Comparison of ENCODE assay signal across 26 mouse cellular contexts in genomic region chr7:129169971-129170370, GRCm38 (mm10).
DNase-seq lines count a peak whose midpoint lies in the region; ATAC-seq and TF ChIP-seq lines count a peak whose summit lies in the region.
"Had no signal": no experiment of that assay in that cellular context is flagged by ENCODE, and none has a peak within 500 bp of the region (broad histone marks: within the 10 kb centered on the region; RNA-seq: fewer than 3 reads in every experiment).

No protein-coding gene starts in this region.

- H3K4me2 ChIP-seq in intestine, postnatal 0 days (replicated peaks; ENCODE audit: low read depth): no peak overlapping the region
- no peak overlapping the region for H3K4me2 ChIP-seq in midbrain, embryonic 14.5 days (ENCODE audit: low read length)
- H3K4me2 ChIP-seq: heart, embryonic 15.5 days; hindbrain, embryonic 15.5 days had no signal

- no peak overlapping the region for H3K9ac ChIP-seq in intestine, postnatal 0 days (ENCODE audit: low read depth, low read length)
- H3K9ac ChIP-seq in midbrain, embryonic 14.5 days (replicated peaks; ENCODE audit: low read length): no peak overlapping the region
- H3K9ac ChIP-seq: heart, embryonic 15.5 days; hindbrain, embryonic 15.5 days had no signal

- no peak overlapping the region for H3K27ac ChIP-seq in intestine, postnatal 0 days (ENCODE audit: low read depth, low read length)
- H3K27ac ChIP-seq in midbrain, embryonic 14.5 days (replicated peaks; ENCODE audit: low read depth, low read length): no peak overlapping the region
- H3K27ac ChIP-seq: heart, adult 2 months; heart, embryonic 15.5 days; hindbrain, embryonic 15.5 days had no signal

- no peaks in the 10 kb centered on the region for H3K9me3 ChIP-seq in intestine, postnatal 0 days (ENCODE audit: control insufficient read depth)
- no peaks in the 10 kb centered on the region for H3K9me3 ChIP-seq in midbrain, embryonic 14.5 days (ENCODE audit: control insufficient read depth, low read length)
- H3K9me3 ChIP-seq: heart, embryonic 15.5 days; hindbrain, embryonic 15.5 days had no signal

- no peaks in the 10 kb centered on the region for H3K4me1 ChIP-seq in intestine, postnatal 0 days (replicated peaks; ENCODE audit: control insufficient read depth, insufficient read depth, low read length)
- H3K4me1 ChIP-seq in midbrain, embryonic 14.5 days (ENCODE audit: control insufficient read depth, insufficient read depth, low read length): no peaks in the 10 kb centered on the region
- H3K4me1 ChIP-seq: heart, embryonic 15.5 days; hindbrain, embryonic 15.5 days had no signal

- no peak for TF ChIP-seq CTCF in intestine, postnatal 0 days (IDR thresholded peaks at IDR 0.05; ENCODE audit: low read depth)

- no peaks in the 10 kb centered on the region for H3K36me3 ChIP-seq in intestine, postnatal 0 days (ENCODE audit: control insufficient read depth, insufficient read depth)
- no peaks in the 10 kb centered on the region for H3K36me3 ChIP-seq in midbrain, embryonic 14.5 days (ENCODE audit: control insufficient read depth, insufficient read depth, low read length)
- H3K36me3 ChIP-seq: heart, embryonic 15.5 days; hindbrain, embryonic 15.5 days had no signal

- 41% methylated on average over 7 of the region's 7 CpGs for WGBS in intestine, postnatal 0 days
- WGBS in midbrain, embryonic 14.5 days: 92% methylated on average over 7 of the region's 7 CpGs

- no peaks in the 10 kb centered on the region for H3K27me3 ChIP-seq in intestine, postnatal 0 days (replicated peaks; ENCODE audit: control insufficient read depth, insufficient read depth, low read length)
- H3K27me3 ChIP-seq in midbrain, embryonic 14.5 days (ENCODE audit: control insufficient read depth, insufficient read depth, low read length): no peaks in the 10 kb centered on the region
- H3K27me3 ChIP-seq: heart, embryonic 15.5 days; hindbrain, embryonic 15.5 days had no signal

- peak; percentile 21 for DNase-seq in layer of hippocampus, adult 11-12 months (ENCODE audit: low spot score)
- DNase-seq in layer of hippocampus, postnatal 25 days (ENCODE audit: extremely low spot score in 1 of 2, low spot score in 1 of 2): no peak
- DNase-seq in brain, adult 2 months (ENCODE audit: low read depth, low spot score): peak; percentile 66
- DNase-seq in layer of hippocampus, postnatal 14 days (ENCODE audit: low spot score in 2 of 2): peak; percentile 14 to 33
- DNase-seq in midbrain, embryonic 14.5 days: no peak
- no peak for DNase-seq in lung, postnatal 25 days (ENCODE audit: low spot score)
- DNase-seq in kidney, adult 9 months: no peak
- DNase-seq: adrenal gland, postnatal 14 days; cerebellum, adult 18-20 months; cerebellum, postnatal 25 days; embryo, embryonic 11 days; gastrocnemius, postnatal 14 days; heart, adult 2 months; heart, postnatal 4 days; kidney, adult 18-20 months; kidney, postnatal 10 days; liver; lung, adult 18-20 months; lung, postnatal 14 days; thymus, postnatal 14 days had no signal

- ATAC-seq in intestine, postnatal 0 days: peak; percentile 49
- ATAC-seq in midbrain, embryonic 14.5 days (ENCODE audit: low FRiP score, low TSS enrichment): no peak
- ATAC-seq: CD4-positive, CD25-positive, alpha-beta regulatory T cell, adult 4 months; forebrain, embryonic 16.5 days; Patski had no signal

- H3K4me3 ChIP-seq in intestine, postnatal 0 days (ENCODE audit: low read depth, low read length): no peak overlapping the region
- H3K4me3 ChIP-seq in midbrain, embryonic 14.5 days (replicated peaks; ENCODE audit: low read depth, low read length): no peak overlapping the region
- H3K4me3 ChIP-seq: heart, adult 2 months; heart, embryonic 15.5 days; hindbrain, embryonic 15.5 days had no signal

Comparison
In these comparisons a context has a peak if more than half of its experiments do, and no peak if none do; other contexts are left out.
1. DNase-seq: peak in layer of hippocampus, adult 11-12 months (single experiment), brain, adult 2 months (single experiment) and layer of hippocampus, postnatal 14 days (2 of 2); none in layer of hippocampus, postnatal 25 days (0 of 2), midbrain, embryonic 14.5 days (single experiment), lung, postnatal 25 days (single experiment) and kidney, adult 9 months (single experiment).